Mouse (Mus musculus) megakaryocyte, embryonic 14.5 days (primary cell): ENCODE measurements around the gene Ptprr. TPM values are rescaled to one million over a fixed set of nuclear protein-coding genes. Genes with fewer than 3 reads are reported as not detected.

ENCODE experiments used
- H3K27me3 ChIP-seq: replicated peaks from 2 replicates; pipeline ENCODE3; 2012; ENCODE audit warnings: inconsistent platforms
- H3K36me3 ChIP-seq: replicated peaks from 2 replicates; pipeline ENCODE3; 2012; ENCODE audit warnings: low read length, inconsistent platforms, mixed read lengths
- H3K4me1 ChIP-seq: 2 replicates; pipeline ENCODE4 v1.6.1; 2012; ENCODE audit warnings: inconsistent platforms
- H3K4me3 ChIP-seq: replicated peaks from 2 replicates; pipeline ENCODE3; 2012; ENCODE audit warnings: moderate library complexity, mild to moderate bottlenecking, inconsistent platforms
- H3K9me3 ChIP-seq: 2 replicates; pipeline ENCODE4 v1.6.1; 2012; ENCODE audit warnings: inconsistent platforms
- FLI1 ChIP-seq: IDR thresholded peaks from 2 replicates; pipeline ENCODE4 v1.6.1; 2012; ENCODE audit warnings: low read length, inconsistent platforms, mixed read lengths
- GATA1 ChIP-seq: IDR thresholded peaks from 3 replicates; pipeline ENCODE4 v1.6.1; 2012; ENCODE audit warnings: mixed read lengths, low read length, inconsistent platforms, borderline replicate concordance
- polyA plus RNA-seq: library from polyadenylated mRNA; stranded (reverse); fragments of >175 nt; gene quantifications from 2 replicates; pipeline ENCODE4 v1.2.3, GENCODE M21; 2012; ENCODE audit warnings: low replicate concordance; ENCODE audit not compliant: insufficient read depth

Gene Ptprr
- polyA plus RNA-seq, 1 experiment = not detected

GRCm38 (mm10) chr10:116272156-116272555 is 254.1 kb downstream of the Ptprr start:
- Histone ChIP-seq H3K4me1 (no peaks in the 10 kb centered on the region), H3K36me3 (no peaks in the 10 kb centered on the region), H3K9me3 (no peaks in the 10 kb centered on the region), H3K4me3 (no peak overlapping the region), H3K27me3 (no peaks in the 10 kb centered on the region)
- TF ChIP-seq FLI1 = no peak
- TF ChIP-seq GATA1 = no peak

GRCm38 (mm10) chr10:116275280-116275679 is 257.3 kb downstream of the Ptprr start, which contains the start of gene Ptprb:
Ptprb (plus strand) TSS chr10:116275523.
- Histone ChIP-seq H3K9me3 (0 out of 2 replicates have a peak, but pooled peaks cover 2% of the 10 kb centered on the region), H3K4me1 (no peaks in the 10 kb centered on the region), H3K4me3 (no peak within 1 kb of the TSS), H3K36me3 (no peaks in the 10 kb centered on the region), H3K27me3 (no peaks in the 10 kb centered on the region)
- TF ChIP-seq FLI1 = no peak
- TF ChIP-seq GATA1 = no peak

GRCm38 (mm10) chr10:116286697-116287344 is 268.8 kb downstream of the Ptprr start:
- TF ChIP-seq FLI1 (no peak), GATA1 (no peak)
- Histone ChIP-seq H3K36me3 (no peaks in the 10 kb centered on the region), H3K9me3 (0 out of 2 replicates have a peak, but pooled peaks cover 3% of the 10 kb centered on the region), H3K27me3 (peaks cover 2% of the 10 kb centered on the region), H3K4me3 (no peak overlapping the region), H3K4me1 (peaks cover 4% of the 10 kb centered on the region)

GRCm38 (mm10) chr10:116288130-116288529 is 270.1 kb downstream of the Ptprr start:
- TF ChIP-seq FLI1 (no peak), GATA1 (no peak)
- Histone ChIP-seq H3K4me3 (no peak overlapping the region), H3K9me3 (0 out of 2 replicates have a peak, but pooled peaks cover 3% of the 10 kb centered on the region), H3K27me3 (peaks cover 4% of the 10 kb centered on the region), H3K36me3 (no peaks in the 10 kb centered on the region), H3K4me1 (peaks cover 4% of the 10 kb centered on the region)

- Histone ChIP-seq H3K9me3 (0 out of 2 replicates have a peak, but pooled peaks cover 3% of the 10 kb centered on the region), H3K4me3 (no peak overlapping the region), H3K4me1 (peaks cover 4% of the 10 kb centered on the region), H3K36me3 (no peaks in the 10 kb centered on the region), H3K27me3 (peaks cover 4% of the 10 kb centered on the region)
- TF ChIP-seq FLI1 (no peak), GATA1 (no peak)
Observed at GRCm38 (mm10) chr10:116290483-116290882, 272.5 kb downstream of the Ptprr start.

- Histone ChIP-seq H3K9me3 (0 out of 2 replicates have a peak, but pooled peaks cover 3% of the 10 kb centered on the region), H3K27me3 (peaks cover 4% of the 10 kb centered on the region), H3K36me3 (no peaks in the 10 kb centered on the region), H3K4me3 (no peak overlapping the region), H3K4me1 (peaks cover 4% of the 10 kb centered on the region)
- no peak for TF ChIP-seq FLI1
- no peak for TF ChIP-seq GATA1
Observed at GRCm38 (mm10) chr10:116291153-116291755, 273.2 kb downstream of the Ptprr start.

- H3K9me3 ChIP-seq = no peaks in the 10 kb centered on the region
- TF ChIP-seq GATA1 = no peak
- TF ChIP-seq FLI1 = no peak
- no peak overlapping the region for H3K4me3 ChIP-seq
- peaks cover 4% of the 10 kb centered on the region for H3K4me1 ChIP-seq
- H3K36me3 ChIP-seq = no peaks in the 10 kb centered on the region
- H3K27me3 ChIP-seq = peaks cover 20% of the 10 kb centered on the region
Observed at GRCm38 (mm10) chr10:116296439-116296838, 278.4 kb downstream of the Ptprr start.

GRCm38 (mm10) chr10:116297854-116298253 is 279.8 kb downstream of the Ptprr start:
- Histone ChIP-seq H3K4me3 (no peak overlapping the region), H3K4me1 (peaks cover 7% of the 10 kb centered on the region), H3K27me3 (peaks cover 27% of the 10 kb centered on the region), H3K9me3 (no peaks in the 10 kb centered on the region), H3K36me3 (no peaks in the 10 kb centered on the region)
- TF ChIP-seq GATA1 (no peak), FLI1 (no peak)

GRCm38 (mm10) chr10:116300824-116301223 is 282.8 kb downstream of the Ptprr start:
- no peaks in the 10 kb centered on the region for H3K9me3 ChIP-seq
- H3K36me3 ChIP-seq = no peaks in the 10 kb centered on the region
- H3K4me1 ChIP-seq = peaks cover 7% of the 10 kb centered on the region
- H3K4me3 ChIP-seq = no peak overlapping the region
- TF ChIP-seq FLI1 = no peak
- TF ChIP-seq GATA1 = no peak
- H3K27me3 ChIP-seq = peaks cover 30% of the 10 kb centered on the region

- Histone ChIP-seq H3K36me3 (no peaks in the 10 kb centered on the region), H3K4me3 (peak overlapping the region; percentile 81), H3K27me3 (peaks cover 30% of the 10 kb centered on the region), H3K4me1 (peaks cover 7% of the 10 kb centered on the region), H3K9me3 (no peaks in the 10 kb centered on the region)
- TF ChIP-seq FLI1 (no peak), GATA1 (no peak)
Observed at GRCm38 (mm10) chr10:116301258-116301657, 283.2 kb downstream of the Ptprr start.
